Mouse (Mus musculus): ENCODE measurements around the gene Emc4. TPM values are rescaled to one million over a fixed set of nuclear protein-coding genes. Genes with fewer than 3 reads are reported as not detected.

Gene Emc4
- 10 to 100 TPM; 67.0 to 76.1 TPM for polyA plus RNA-seq (2017; shearing (Covaris generic))

DNA sequence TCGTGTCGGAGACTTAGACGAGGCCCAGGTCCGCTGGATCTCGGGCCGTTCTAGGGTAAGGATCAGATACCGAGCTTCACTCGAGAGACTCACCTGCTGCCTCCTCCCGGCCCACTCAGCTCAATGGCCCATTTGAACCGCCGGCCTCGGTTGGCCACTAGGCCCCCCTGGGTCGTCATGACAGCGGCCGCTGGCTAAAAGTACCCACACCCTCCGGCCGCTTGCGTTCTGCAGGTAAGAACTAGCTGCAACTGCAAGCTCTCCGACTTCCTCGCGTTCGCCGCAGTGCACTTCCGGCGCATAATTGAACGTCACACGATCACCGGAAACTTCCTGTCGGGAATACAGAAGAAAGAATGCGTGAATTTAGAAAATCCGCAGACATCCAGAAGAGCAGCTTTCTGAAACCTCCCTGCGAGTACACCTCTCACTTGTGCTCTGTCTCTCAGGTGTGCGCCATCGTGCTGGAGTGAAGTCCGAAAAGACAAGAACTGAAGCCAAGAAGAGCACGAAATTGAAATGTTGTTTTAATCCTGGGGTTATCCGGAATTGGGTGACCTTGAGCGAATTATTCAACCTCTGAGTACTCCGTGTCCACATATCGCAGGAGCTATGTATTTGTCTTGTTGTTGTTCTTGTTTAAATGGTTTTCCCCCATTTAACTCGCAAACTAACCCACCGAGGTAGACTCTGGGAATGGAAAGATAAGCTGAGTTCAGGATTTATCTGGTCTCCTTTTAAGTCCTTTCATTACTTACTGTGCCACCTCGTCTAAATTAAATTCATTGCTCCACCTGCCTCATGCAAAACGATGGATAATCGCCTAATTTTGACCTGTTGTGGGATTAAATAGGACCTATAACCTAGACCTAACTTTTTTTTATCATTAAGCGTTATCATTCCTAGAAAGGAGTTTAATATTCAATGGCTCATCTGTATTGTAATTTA is at the start of gene Emc4:
Emc4 (minus strand) TSS at position 302 of the 948 bp plus-strand sequence.
- ATAC-seq = peak; percentile 95

- ATAC-seq = no peak
Observed at GRCm38 (mm10) chr2:112407030-112407429, 39.2 kb upstream of the Emc4 start.

- ATAC-seq = no peak
Observed at GRCm38 (mm10) chr2:112396649-112397048, 28.8 kb upstream of the Emc4 start.

DNA sequence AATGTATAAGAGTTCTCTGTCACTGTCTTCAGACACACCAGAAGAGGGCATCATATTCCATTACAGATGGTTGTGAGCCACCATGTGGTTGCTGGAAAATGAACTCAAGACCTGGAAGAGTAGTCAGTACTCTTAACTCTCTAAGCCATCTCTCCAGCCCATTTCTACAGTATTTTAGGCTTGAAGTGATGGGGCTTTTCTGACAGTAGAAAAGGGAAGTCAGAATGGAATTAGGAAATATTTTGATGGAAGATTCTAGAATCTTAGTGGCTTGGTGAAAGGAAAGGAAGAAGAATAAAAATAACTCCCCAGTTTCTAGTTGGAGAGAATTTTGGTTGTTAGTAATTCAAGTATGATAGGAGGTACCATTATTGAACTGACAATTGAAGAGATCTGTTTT is 26.1 kb upstream of the Emc4 start:
- no peak for ATAC-seq

GRCm38 (mm10) chr2:112392689-112393088 is 24.9 kb upstream of the Emc4 start:
- no peak for ATAC-seq

DNA sequence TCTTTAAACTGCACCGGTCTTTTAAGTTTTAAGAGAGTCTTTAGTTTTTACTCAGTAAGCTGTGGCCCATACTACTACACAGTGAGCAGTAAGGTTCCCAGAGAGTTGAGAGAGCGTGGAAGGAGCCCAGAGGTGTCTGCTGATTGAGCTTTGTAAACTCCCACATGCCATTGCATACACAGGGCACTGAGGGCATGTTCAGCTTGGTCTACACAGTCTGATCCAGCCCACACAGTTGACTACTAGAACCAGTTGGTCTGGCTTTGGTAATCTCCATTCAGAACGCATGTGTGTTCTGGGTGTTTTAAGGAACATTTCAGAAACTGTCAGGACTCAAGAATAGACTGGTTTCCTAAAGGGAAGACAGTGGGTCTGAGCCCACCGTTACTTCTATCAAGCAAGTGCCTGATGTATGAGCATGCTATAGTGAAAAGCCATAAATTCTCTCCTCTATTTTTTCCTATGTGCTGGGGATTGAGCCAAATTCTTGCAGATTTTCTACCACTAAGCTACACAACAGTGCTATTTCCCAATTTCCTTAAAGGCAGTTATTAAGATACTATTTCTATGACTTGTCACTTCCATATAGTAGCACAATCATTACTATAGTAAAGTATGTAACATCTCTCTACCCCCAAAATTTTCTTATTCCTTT is 23.6 kb upstream of the Emc4 start:
- ATAC-seq = no peak

DNA sequence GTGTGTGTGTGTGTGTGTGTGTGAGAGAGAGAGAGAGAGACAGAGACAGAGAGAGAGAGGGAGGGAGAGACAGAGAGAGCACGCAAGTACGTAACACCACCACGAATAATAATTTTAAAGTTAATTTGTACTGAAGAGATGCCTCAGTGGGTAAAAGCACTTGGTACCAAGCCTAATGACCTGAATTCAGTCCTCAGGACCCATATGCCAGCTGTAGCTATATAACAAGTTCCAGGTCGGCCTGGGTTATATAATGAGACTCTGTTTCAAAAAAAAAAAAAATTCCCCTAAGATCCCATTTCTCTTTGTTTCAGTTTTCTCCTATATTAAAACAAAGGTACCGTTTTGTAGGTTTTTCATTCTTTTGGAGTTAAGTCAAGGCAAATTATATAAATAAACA is 23.0 kb upstream of the Emc4 start:
- no peak for ATAC-seq

GRCm38 (mm10) chr2:112381219-112381618 is 13.4 kb upstream of the Emc4 start:
- no peak for ATAC-seq

- no peak for ATAC-seq
Observed at GRCm38 (mm10) chr2:112380131-112380530, 12.3 kb upstream of the Emc4 start.

DNA sequence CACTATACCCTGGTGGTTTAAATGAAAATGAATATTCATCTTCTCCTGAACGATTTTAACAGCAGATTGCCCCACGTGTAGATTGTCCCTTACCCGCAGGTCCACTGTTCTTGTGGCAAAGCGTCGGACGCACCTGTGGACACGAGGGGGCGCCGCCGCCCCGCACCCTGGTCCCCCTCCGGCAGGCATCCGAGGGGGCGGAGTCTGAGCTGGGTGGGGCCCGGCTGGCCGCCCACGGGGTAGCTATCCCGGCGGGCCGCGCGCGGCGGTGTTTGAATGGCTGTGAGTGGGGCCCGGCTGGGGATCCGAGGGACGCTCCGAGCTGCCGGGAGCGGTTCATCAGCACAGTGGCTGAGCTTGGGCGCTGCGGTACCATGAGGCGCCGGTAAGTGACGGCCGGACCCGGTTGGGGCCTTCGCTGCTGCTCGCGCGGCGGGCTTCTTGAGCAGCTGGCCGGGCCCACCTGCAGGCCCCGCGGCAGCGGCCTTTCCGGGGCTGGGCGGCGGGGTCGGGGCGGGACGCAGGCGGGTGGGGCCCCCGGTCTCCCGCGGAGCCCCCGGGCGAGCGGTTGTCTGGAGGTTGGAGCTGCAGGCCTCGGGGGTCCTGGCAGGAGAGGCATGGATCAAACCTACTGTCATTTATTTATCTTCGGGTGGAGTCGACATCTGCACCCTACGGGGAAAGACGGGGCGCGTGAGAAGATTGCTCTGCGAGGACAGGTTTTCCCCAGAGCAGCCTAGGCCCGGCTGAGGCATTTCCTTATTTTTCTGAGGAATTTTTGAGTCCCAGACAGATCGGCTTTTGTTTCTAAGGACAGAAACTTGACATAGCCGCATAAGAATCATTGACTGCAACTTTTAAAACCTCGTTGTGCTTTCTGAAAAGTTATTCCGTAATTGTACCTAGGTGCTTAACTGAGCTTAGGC is 11.4 kb upstream of the Emc4 start, which contains the start of gene Katnbl1:
Katnbl1 (plus strand) TSS at position 239 of the 926 bp plus-strand sequence.
- peak; percentile 98 for ATAC-seq

GRCm38 (mm10) chr2:112374610-112375009 is 6.8 kb upstream of the Emc4 start:
- ATAC-seq = no peak

GRCm38 (mm10) chr2:112373141-112373540 is 5.3 kb upstream of the Emc4 start:
- ATAC-seq = no peak

- no peak for ATAC-seq
Observed at GRCm38 (mm10) chr2:112369941-112370340, 2.1 kb upstream of the Emc4 start.

DNA sequence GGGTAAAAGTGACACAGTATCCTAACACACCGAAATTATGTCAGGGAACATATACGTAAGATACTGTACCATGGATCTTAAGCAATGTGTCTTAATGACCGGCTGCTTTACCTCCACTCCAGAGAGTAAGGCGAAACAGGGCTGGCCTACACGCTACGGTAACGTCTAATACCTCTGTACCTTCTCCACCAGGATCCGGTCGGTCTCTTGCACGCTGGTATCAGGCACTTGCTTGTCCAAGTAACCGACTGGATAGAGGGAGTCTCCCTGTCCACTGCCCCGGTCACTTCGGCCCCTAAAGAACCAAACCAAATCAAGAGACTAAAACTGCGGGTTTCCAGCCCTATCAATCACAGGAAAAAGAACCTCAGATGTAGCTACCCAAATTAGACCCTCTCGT is 605 bp downstream of the Emc4 start:
- peak; percentile 21 for ATAC-seq

DNA sequence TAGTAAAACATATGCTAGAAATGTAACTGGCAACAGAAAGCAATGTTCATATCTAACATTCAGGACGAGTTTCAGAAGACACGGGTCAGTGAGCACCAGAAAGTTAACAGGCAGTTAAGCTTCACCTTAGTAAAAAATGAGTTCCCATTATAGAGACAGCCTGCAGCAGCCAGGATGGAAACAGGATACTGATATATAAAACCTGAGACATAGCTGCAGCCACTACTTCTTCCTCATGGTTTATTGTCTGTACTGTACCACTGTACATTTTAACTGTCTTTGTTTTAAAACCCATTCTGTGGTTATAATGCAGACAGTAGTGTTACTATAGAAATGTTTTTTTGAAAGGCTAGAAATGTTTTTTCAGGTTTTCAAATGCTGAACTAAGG is 7.1 kb downstream of the Emc4 start:
- ATAC-seq = no peak

DNA sequence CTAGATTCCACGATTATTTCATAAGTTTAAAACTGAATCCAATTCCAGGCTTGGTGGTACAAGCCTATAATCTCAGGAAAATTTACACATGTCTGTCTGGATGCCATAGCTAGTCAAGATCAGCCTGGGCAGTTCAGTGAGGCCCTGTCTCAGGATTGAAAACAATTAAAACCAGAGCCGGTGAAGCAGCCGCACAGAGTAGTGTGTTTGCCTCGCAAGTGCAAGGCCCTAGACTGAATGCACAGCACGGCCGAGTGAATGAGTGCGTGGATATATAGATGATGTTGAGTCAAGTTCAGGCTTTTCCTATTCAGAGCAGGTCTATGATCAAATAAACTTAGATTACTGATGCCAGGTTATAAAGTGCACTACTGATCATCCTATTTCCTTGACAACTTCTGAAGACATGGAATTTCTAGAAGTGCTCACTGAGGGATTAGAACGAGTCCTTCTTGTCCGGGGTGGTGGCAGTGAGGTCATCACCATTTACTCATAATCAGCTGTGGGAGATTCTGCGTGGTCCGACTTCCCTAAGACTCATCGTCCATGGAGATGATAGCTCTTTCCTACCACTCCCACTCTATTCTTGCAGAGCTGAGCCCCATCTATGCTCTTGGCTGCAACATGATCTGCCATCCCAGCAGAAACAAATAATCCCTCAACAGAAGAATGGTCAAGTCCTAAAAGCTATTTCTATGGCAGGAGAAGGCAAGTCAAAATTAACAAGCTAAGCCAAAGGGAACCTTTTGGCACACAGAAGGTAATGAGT is 7.6 kb downstream of the Emc4 start:
- no peak for ATAC-seq

DNA sequence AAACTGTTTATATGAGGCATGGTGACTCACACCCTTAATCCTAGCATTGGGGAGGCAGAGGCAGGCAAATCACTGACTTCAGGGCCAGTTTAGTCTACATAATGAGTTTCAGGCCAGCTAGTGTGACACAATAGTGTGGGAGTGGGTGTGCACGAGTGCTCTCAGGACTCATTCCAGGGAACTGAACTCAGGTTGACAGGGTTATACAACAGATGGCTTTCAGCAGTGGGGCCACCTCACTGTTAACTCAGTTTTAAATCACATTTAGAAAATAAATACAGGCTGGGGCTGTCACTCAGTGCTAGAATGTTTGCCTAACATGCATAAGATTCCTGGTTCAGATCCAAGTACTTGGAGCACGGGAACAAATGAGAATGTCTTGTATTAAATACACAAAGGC is 8.2 kb downstream of the Emc4 start:
- ATAC-seq = no peak

DNA sequence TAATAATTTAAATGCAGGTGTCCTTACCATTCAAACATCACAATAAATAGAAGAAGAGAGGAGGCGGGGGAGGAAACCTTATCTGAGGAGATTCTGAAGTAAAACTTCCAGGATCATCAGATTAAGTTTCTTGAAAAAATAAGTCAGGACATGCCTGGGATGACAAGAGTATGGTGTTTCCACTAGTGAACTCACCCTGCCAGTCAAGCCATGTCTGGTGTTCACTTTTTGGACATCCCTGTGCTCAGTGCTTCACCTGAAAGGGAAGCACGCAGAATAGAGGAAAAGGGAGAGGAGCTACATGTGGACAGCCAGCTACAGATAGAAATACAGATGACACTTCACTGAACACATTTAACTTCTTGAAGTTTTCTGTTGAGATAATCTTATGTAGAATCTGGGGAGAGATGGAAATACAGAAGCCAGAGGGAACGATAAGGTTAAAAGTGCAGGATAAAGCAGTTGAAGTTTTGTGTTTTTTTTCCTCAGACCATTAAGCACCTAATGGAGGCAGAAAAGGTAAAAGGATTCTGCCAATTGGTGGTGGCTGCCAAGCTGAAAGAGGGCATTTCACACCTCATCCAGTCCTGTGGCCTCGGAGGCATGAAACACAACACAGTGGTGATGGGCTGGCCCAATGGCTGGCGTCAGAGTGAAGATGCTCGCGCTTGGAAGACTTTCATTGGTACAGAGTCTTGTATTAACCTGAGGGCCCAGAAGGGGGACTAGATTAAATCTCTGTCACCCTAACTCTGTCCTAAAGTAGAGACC is 14.0 kb downstream of the Emc4 start:
- no peak for ATAC-seq

- ATAC-seq = no peak
Observed at GRCm38 (mm10) chr2:112348246-112348645, 19.6 kb downstream of the Emc4 start.

- no peak for ATAC-seq
Observed at GRCm38 (mm10) chr2:112341117-112341516, 26.7 kb downstream of the Emc4 start.

- peak; percentile 74 for ATAC-seq
Observed at GRCm38 (mm10) chr2:112339736-112340135, 28.1 kb downstream of the Emc4 start.

Measured in CD4-positive, CD25-positive, alpha-beta regulatory T cell, adult 4 months (primary cell).